Mouse (Mus musculus): Measurements from ENCODE around the gene Lbhd1.

DNA sequence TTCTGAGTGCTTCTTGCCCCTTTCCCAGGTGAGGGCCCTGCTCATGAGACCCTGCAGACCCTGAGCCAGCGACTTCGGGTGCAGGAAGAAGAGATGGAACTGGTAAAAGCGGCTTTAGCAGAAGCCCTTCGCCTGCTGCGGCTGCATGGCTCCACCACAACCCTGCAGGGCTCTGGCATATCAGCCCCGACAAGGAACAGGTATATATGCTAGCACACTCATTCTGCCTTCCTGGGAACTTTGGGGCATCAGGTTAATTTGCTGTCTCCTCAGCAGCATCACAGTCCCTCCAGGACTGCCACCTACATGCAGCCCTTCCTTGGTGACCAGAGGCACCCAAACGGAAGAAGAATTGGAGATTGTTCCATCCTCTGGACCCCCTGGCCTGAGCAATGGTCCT is 47.2 kb downstream of the Lbhd1 start:
- TF ChIP-seq EP300 (optimal IDR thresholded peaks at IDR 0.05) (no peak), CTCF (IDR thresholded peaks at IDR 0.05; ENCODE audit: low read depth) (no peak)
